Mouse (Mus musculus) gastrocnemius, postnatal 4 days (tissue): ENCODE results near the gene Esrp2. TPM values are rescaled to one million over a fixed set of nuclear protein-coding genes. Genes with fewer than 3 reads are reported as not detected.

Experiments
- DNase-seq, 2 experiments: peaks; one replicate each; pipeline ENCODE4 v3.0.0; 2021 to 2022; ENCODE audit warnings: low spot score in 2 of 2, mixed read lengths in 2 of 2
- total RNA-seq, 2 experiments: library from RNA; stranded (reverse); gene quantifications; 2 replicates each; pipeline ENCODE4 v1.2.3; 2021

Gene Esrp2
- total RNA-seq, 2 experiments from 2014 or later, result 0.18 TPM; not detected in 1

GRCm38 (mm10) chr8:106149025-106149424, 12.3 kb upstream of the Esrp2 start:
- no peak for DNase-seq

- DNase-seq, result no peak
Observed at GRCm38 (mm10) chr8:106147868-106148565, 11.2 kb upstream of the Esrp2 start.

GRCm38 (mm10) chr8:106146014-106146413, 9.2 kb upstream of the Esrp2 start:
- no peak for DNase-seq

- no peak for DNase-seq
Observed at GRCm38 (mm10) chr8:106145331-106145730, 8.6 kb upstream of the Esrp2 start.

DNA sequence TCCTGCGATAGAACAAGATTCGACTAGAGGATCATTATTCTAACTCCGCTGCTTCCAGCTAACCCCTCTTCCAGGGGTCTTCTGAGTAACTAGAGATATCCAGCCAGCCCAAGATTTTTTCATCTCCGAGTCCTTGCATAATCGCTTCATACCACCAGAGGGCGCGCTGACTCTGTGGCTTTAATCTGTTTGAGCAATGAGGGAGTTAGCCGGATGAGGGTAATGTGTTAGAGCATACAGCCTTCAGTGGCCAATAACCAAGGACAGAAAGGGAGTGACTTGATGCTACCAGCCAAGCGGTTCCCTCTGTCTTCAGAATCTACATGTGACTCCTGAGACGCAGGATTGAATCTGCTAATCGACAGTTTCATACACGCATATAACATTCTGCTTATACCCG, 4.0 kb upstream of the Esrp2 start:
- DNase-seq, result peak; percentile 58 to 78

DNA sequence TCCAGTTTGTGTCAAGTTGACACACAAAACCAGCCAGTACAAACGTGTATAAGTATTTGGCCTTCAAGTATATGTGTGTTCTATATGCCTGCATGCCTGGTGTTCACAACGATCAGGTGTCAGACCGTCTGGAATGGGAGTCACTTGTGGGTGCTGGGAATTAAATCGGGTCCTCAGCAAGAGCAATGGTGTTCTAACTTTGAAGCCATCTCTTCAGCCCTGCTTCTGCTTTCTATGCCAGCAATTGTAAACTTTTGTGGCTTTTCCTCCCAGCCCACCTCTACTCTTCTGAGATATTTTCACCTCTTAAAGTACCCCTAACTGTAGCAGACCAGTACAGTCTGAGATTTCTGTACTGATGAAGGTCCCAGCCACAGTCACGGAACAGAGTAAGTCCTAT, 3.4 kb upstream of the Esrp2 start:
- no peak for DNase-seq

DNA sequence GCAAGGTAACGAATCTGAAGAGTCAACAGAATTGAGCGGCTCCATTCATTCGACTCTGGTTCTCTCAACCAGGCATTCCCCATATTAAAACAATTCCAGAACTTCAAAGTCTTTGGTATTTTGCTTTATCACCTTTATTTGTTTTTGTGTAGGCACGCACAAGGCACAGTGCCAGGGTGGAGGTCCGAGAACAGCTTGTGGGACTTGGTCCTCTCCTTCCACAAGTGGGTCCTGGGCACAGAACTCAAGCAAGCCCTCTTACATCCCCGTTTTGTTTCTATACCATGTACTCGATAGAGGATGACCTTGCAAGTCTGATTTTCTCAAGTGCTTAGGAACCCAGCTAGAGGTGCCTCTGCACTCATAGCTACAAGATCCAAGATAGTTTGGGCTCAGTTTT, 1.8 kb upstream of the Esrp2 start:
- DNase-seq, result no peak

DNA sequence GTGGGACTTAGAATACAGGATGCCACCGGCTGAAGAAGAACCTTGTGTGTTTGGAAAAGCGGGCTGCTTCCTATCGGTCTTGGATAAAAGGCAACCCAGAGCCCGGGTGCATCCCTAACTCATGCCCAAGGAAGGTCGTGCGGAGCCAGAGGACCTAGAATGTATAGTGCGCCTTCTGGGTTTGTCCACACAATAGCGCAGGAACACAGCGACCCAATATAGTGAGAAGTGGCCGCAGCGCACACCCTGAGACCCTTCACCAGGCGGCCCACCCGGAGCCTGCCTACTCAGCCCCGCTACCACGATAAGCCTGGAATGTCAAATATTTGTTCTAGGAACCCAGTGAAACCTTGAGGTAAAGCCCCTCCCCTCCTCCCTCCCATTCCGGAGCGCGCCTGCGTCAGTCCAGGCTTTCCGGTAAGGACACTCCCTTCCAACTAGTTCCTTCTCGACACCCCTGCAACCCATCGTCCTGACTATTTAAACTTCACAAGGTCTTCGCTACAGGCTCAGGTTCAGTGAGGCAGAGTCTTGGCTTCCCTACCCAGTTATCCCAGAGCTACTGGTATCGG, 1.2 kb upstream of the Esrp2 start:
- no peak for DNase-seq

GRCm38 (mm10) chr8:106137218-106137905, 588 bp upstream of the Esrp2 start:
- no peak for DNase-seq

- no peak for DNase-seq
Observed at GRCm38 (mm10) chr8:106135672-106136071, 1.1 kb downstream of the Esrp2 start.

DNA sequence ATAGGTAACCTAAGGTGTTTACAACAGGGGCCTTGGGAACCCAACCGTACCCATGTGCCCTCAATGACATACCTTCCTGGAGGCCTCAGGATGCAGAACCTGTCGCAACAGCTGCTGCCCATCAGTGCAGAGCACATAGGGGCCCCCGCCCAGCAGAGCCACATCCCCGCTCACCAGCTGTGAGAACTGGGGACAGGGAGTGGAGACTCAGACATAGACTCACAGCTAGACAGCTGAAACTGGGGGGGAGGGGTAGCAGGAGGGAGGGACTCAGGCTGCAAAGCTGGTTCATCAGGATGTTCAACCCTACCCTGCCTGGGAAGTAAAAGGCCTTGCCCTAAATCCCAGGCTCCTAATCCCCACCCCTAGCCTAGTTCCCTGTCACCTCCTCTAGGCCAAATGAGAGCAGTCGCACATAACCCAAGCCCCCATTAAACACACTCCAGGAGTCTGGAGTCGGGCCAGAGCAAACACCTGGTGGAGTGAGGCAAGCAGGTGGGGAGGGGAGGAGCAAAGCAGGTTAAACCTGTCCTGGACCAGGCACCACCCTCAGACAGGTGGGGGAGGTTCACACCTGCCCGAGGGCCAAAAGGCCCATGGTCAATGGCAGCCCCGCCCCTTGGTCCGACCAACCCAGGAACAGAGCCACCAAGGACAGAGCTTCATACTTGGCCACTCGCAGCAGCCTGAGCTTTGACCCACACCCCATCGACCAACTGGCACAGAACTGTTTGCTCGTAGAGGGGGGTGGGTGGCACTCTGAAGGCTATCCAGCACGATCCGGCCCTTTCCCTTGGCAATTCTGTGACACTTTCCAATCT, 1.8 kb downstream of the Esrp2 start:
- DNase-seq, result no peak

- DNase-seq, result no peak
Observed at GRCm38 (mm10) chr8:106133946-106134345, 2.8 kb downstream of the Esrp2 start.

DNA sequence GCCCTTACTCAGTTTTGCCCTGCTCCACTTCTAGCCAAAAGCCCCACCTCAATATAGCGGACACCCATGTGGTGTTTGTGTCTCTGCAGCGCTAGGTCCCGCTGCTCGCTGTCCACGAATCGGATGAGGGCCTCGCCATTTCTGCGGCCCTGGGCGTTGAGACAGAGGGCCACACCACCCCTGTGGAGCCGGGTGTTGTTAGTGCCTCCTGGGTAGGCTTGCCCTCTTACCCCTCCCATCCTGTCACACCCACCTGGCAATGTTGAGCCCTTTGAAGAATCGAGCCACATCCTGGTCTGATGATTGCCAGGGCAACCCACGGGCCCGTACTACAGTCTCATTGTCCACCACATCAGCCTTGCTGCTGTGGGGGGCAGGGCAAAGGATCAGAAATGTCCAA, 3.2 kb downstream of the Esrp2 start:
- no peak for DNase-seq

DNA sequence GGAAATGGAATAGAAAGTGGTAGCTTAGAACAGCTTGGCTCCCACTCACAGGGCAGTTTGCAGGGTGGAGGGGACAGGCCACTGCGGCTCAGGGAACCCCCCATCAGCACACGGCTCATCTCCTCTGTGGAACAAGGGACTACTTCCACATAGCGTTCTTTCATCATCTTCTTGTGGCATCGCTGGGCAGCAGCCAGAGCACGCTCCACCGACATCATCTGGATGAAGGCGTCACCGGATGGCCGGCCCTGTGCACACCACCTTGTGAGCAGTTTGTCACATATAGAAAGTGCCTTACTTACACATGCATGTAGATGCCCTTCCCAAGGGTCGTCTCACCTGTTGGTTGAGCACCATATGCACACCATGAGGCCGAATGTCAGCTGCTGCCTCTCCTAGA, 4.4 kb downstream of the Esrp2 start:
- no peak for DNase-seq

DNA sequence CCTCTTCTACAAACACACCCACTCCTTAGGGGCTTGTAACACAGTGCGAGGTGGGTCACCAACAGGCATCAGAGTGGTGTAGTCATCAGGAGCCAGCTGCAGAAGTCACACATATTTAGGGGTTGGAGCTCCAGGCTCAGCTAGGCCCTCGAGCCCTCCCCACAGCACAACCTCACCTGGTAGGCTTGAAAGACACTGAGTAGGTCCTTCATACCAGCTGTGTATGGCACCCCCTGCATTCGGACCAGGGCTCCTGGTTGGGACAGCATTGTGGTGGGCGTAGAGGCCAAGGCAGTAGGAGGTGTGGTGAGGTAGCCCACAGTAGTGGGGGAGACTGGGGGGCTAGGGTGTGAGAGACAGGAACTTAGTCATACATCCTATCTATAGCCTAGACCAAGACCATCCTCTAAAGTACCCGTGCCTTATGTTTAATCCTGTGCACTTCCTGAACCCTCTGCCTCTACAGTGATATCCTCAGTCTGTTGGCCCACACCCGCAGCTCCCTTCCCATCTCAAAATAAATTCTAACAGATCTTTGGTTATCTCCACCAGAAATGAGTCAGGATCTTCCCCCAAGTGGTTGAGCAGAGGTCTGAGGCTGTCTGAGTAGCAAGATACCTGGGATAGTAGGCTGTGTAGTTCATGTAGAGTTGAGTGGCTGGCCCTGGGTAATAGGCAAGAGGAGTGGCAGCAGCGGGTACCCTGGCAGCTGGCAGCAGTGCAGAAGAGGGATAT, 5.1 kb downstream of the Esrp2 start:
- DNase-seq, result no peak

GRCm38 (mm10) chr8:106131021-106131420, 5.8 kb downstream of the Esrp2 start:
- no peak for DNase-seq

GRCm38 (mm10) chr8:106130505-106130904, 6.3 kb downstream of the Esrp2 start:
- no peak for DNase-seq

DNA sequence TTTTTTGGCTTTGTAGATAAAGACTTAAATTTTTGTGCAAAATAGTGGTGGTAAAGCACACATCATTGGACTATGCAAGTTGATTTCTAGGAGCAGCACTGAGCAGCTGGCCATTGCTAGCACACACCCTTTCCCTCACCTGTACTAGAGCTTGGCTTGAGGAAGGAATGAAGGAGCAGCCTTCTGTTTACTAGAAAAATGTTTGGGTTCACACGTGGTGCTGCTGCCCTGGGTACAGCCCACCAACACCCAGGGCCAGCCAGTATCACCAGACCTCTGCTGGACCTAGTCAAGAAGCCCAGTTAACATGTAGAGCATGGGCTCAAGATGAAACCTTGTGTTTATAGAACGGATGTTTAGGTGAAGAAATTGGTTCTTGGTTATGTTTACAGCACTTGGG, 6.8 kb downstream of the Esrp2 start:
- no peak for DNase-seq

GRCm38 (mm10) chr8:106129232-106129930, 7.4 kb downstream of the Esrp2 start:
- DNase-seq, result peak in 1 of 2 experiments; percentile 22

DNA sequence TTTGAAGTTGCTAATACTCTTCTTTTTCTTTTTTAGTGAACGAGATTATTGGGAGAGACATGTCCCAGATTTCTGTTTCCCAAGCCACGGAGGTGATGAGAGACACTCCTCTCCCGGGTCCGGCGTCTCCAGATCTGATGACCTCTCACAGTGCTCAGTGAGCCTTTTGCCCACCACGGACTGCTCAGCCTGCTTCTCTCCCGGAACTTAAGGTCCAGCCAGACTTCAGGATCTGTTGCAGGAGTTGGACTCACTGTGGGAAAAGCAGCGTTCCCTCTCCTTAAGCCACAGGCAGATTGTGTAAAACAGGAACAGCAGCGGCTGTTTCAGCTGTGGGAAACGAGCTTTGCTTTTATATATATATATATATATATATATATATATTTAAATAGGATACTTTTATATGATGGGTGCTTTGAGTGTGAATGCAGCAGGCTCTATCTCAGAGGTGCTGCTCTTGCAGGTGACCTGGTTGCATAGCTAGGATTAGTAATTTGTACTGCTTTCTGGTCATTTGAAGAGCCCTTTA, 8.8 kb downstream of the Esrp2 start:
- DNase-seq, result peak in 1 of 2 experiments; percentile 37
